Mouse (Mus musculus) megakaryocyte-erythroid progenitor cell, adult 5-6 weeks (primary cell): ENCODE results near the gene Pde4d. TPM values are rescaled to one million over a fixed set of nuclear protein-coding genes. Genes with fewer than 3 reads are reported as not detected.

Experiments
- total RNA-seq, 2 experiments: library from RNA; stranded (forward) in 1 of 2; stranded (reverse) in 1 of 2; fragments of 200-1000, 215-1000 nt in 1 of 2; fragments of >200 nt in 1 of 2; fragmentation: Nextera tagmentation in 1 of 2; gene quantifications; 2 replicates each; pipeline ENCODE4 v1.2.3; 2014 to 2017

The Pde4d gene
- total RNA-seq, 2 experiments from 2014 or later = 52.9 to 108 TPM

Other genes with a start within 250 kb of the Pde4d start
- gene Elovl7, start 235.5 kb upstream of the Pde4d start, total RNA-seq (2014; fragmentation: Nextera tagmentation) = 0.46 and 0.54 TPM in 2 replicates
- gene Elovl7, start 235.5 kb upstream of the Pde4d start, total RNA-seq (2017) = 0.08 and 1.6 TPM in 2 replicates
- gene Depdc1b, start 133.6 kb upstream of the Pde4d start, total RNA-seq (2014; fragmentation: Nextera tagmentation) = 3.9 and 12.0 TPM in 2 replicates
- 9.8 and 11.2 TPM in 2 replicates for gene Depdc1b, start 133.6 kb upstream of the Pde4d start, total RNA-seq (2017)